Mouse (Mus musculus) intestine, embryonic 15.5 days (tissue): ENCODE results near the gene Rps6kb2. TPM values are rescaled to one million over a fixed set of nuclear protein-coding genes. Genes with fewer than 3 reads are reported as not detected.
"Not testable (repeated sequence)": the region's sequence is repeated elsewhere in the genome, so short reads cannot be mapped to it uniquely, and the experiment has no call there.

Source experiments
- ATAC-seq: fragments of 200-750 bp; cut with Nextera tagmentation; 2 replicates; pipeline ENCODE4 v1.8.0; 2017; ENCODE audit warnings: moderate TSS enrichment, moderate library complexity
- H3K27ac ChIP-seq: fragments of 300-500 bp; sonication (generic); 2 replicates; pipeline ENCODE4 v1.5.1; 2015; ENCODE audit warnings: mild to moderate bottlenecking, inconsistent platforms
- H3K27me3 ChIP-seq: fragments of 300-500 bp; sonication (generic); replicated peaks from 2 replicates; pipeline ENCODE4 v1.6.1; 2015; ENCODE audit warnings: inconsistent platforms
- H3K36me3 ChIP-seq: fragments of 300-500 bp; sonication (generic); 2 replicates; pipeline ENCODE4 v1.6.1; 2015; ENCODE audit warnings: inconsistent platforms
- H3K4me1 ChIP-seq: fragments of 300-500 bp; sonication (generic); replicated peaks from 2 replicates; pipeline ENCODE4 v1.6.1; 2015; ENCODE audit warnings: inconsistent platforms
- H3K4me2 ChIP-seq: fragments of 300-500 bp; sonication (generic); replicated peaks from 2 replicates; pipeline ENCODE4 v1.6.1; 2015; ENCODE audit warnings: mild to moderate bottlenecking, inconsistent platforms
- H3K4me3 ChIP-seq: fragments of 300-500 bp; sonication (generic); replicated peaks from 2 replicates; pipeline ENCODE4 v1.5.1; 2015; ENCODE audit warnings: inconsistent platforms
- H3K9ac ChIP-seq: fragments of 300-500 bp; sonication (generic); 2 replicates; pipeline ENCODE4 v1.6.1; 2015; ENCODE audit warnings: inconsistent platforms
- H3K9me3 ChIP-seq: fragments of 300-500 bp; sonication (generic); 2 replicates; pipeline ENCODE4 v1.6.1; 2016; ENCODE audit warnings: inconsistent platforms
- WGBS: fragments of 180-500 bp; shearing (Covaris S2); methylation state at CpG from one replicate; pipeline ENCODE4 v1.1.7; 2015; 5-methylcytosine and 5-hydroxymethylcytosine counted together
- polyA plus RNA-seq: library from polyadenylated mRNA; unstranded; fragments of >200 nt; fragmentation: Nextera tagmentation; extraction: Ambion mirVana; gene quantifications from 2 replicates; pipeline ENCODE4 v1.2.1, GENCODE M21; 2015

Rps6kb2 gene
- polyA plus RNA-seq, 1 experiment from 2014 or later: 40.7 TPM

- WGBS: 92% methylated on average over 7 of the region's 7 CpGs
- peaks cover 20% of the 10 kb centered on the region for H3K36me3 ChIP-seq
- no peak overlapping the region for H3K9ac ChIP-seq
- no peak overlapping the region for H3K4me2 ChIP-seq
- H3K27me3 ChIP-seq: no peaks in the 10 kb centered on the region
- ATAC-seq: no peak
- H3K27ac ChIP-seq: no peak overlapping the region
- H3K4me3 ChIP-seq: no peak overlapping the region
- no peaks in the 10 kb centered on the region for H3K9me3 ChIP-seq
- H3K4me1 ChIP-seq: peaks cover 8% of the 10 kb centered on the region
These were observed 33.7 kb downstream of the Rps6kb2 start for GRCm38 (mm10) chr19:4129462-4129861.

- Histone ChIP-seq H3K4me2 (peak overlapping the region; percentile 74), H3K27me3 (no peaks in the 10 kb centered on the region), H3K9me3 (no peaks in the 10 kb centered on the region), H3K27ac (no peak overlapping the region), H3K36me3 (peaks cover 10% of the 10 kb centered on the region), H3K4me1 (peaks cover 8% of the 10 kb centered on the region), H3K9ac (peak overlapping the region; percentile 89), H3K4me3 (peak overlapping the region; percentile 81)
- WGBS: 53% methylated on average over 7 of the region's 7 CpGs
- no peak for ATAC-seq
These were observed 36.2 kb downstream of the Rps6kb2 start for GRCm38 (mm10) chr19:4126759-4127495.

GRCm38 (mm10) chr19:4125741-4126696, 37.1 kb downstream of the Rps6kb2 start, which contains the start of gene Aip:
TSS of gene Aip (minus strand) at chr19:4125858.
- peak within 1 kb of the TSS; percentile 74 for H3K4me2 ChIP-seq
- peak within 1 kb of the TSS; percentile 58 for H3K27ac ChIP-seq
- peaks cover 11% of the 10 kb centered on the region for H3K4me1 ChIP-seq
- peak within 1 kb of the TSS; percentile 89 for H3K9ac ChIP-seq
- under 1% methylated on average over 64 of the region's 64 CpGs for WGBS
- peak within 1 kb of the TSS; percentile 81 for H3K4me3 ChIP-seq
- no peaks in the 10 kb centered on the region for H3K27me3 ChIP-seq
- no peaks in the 10 kb centered on the region for H3K9me3 ChIP-seq
- peak; percentile 95 for ATAC-seq
- peaks cover 8% of the 10 kb centered on the region; the same call in 1 of the 2 replicates for H3K36me3 ChIP-seq

GRCm38 (mm10) chr19:4125268-4125667, 37.9 kb downstream of the Rps6kb2 start:
- H3K4me3 ChIP-seq: peak overlapping the region; percentile 81

GRCm38 (mm10) chr19:4124432-4124831, 38.7 kb downstream of the Rps6kb2 start:
- no peak for ATAC-seq

More at GRCm38 (mm10) chr19:4125268-4125667, 37.9 kb downstream of the Rps6kb2 start:
- not testable (repeated sequence) for H3K9me3 ChIP-seq, H3K9ac ChIP-seq, H3K27ac ChIP-seq, H3K27me3 ChIP-seq, H3K36me3 ChIP-seq
- ATAC-seq: peak; percentile 18
- Histone ChIP-seq H3K4me2 (peak overlapping the region; percentile 74), H3K4me1 (peaks cover 18% of the 10 kb centered on the region)
- 14% methylated on average over 2 of the region's 4 CpGs for WGBS

GRCm38 (mm10) chr19:4122411-4123370, 40.5 kb downstream of the Rps6kb2 start:
- ATAC-seq: no peak
- Histone ChIP-seq H3K36me3 (peaks cover 3% of the 10 kb centered on the region; the same call in 1 of the 2 replicates), H3K4me2 (no peak overlapping the region), H3K27me3 (no peaks in the 10 kb centered on the region), H3K9ac (no peak overlapping the region), H3K4me3 (no peak overlapping the region), H3K4me1 (peaks cover 21% of the 10 kb centered on the region), H3K27ac (no peak overlapping the region), H3K9me3 (no peaks in the 10 kb centered on the region)
- WGBS: 81% methylated on average over 7 of the region's 7 CpGs

More at GRCm38 (mm10) chr19:4124432-4124831, 38.7 kb downstream of the Rps6kb2 start:
- H3K4me2 ChIP-seq: no peak overlapping the region
- no peak overlapping the region for H3K27ac ChIP-seq
- no peak overlapping the region for H3K4me3 ChIP-seq
- no peaks in the 10 kb centered on the region for H3K27me3 ChIP-seq
- no peaks in the 10 kb centered on the region for H3K9me3 ChIP-seq
- H3K36me3 ChIP-seq: peaks cover 3% of the 10 kb centered on the region; the same call in 1 of the 2 replicates
- WGBS: 70% methylated on average over 4 of the region's 4 CpGs
- no peak overlapping the region for H3K9ac ChIP-seq
- peaks cover 21% of the 10 kb centered on the region for H3K4me1 ChIP-seq

- H3K4me3 ChIP-seq: 0 out of 2 replicates have a peak overlapping the region, but pooled peaks have one; percentile 50
- H3K4me2 ChIP-seq: peak overlapping the region; percentile 60; the same call in 1 of the 2 replicates
- H3K9me3 ChIP-seq: not testable (repeated sequence)
These were observed 41.3 kb downstream of the Rps6kb2 start for GRCm38 (mm10) chr19:4121896-4122295.

GRCm38 (mm10) chr19:4121097-4121805, 41.9 kb downstream of the Rps6kb2 start:
- ATAC-seq: peak; percentile 79
- 3% methylated on average over 38 of the region's 38 CpGs for WGBS
- Histone ChIP-seq H3K27me3 (no peaks in the 10 kb centered on the region), H3K4me2 (peak overlapping the region; percentile 60), H3K4me3 (peak overlapping the region; percentile 50), H3K9ac (peak overlapping the region; percentile 55), H3K36me3 (peaks cover 6% of the 10 kb centered on the region; the same call in 1 of the 2 replicates), H3K27ac (peak overlapping the region; percentile 70), H3K4me1 (peaks cover 13% of the 10 kb centered on the region), H3K9me3 (no peaks in the 10 kb centered on the region)

More at GRCm38 (mm10) chr19:4121896-4122295, 41.3 kb downstream of the Rps6kb2 start:
- H3K36me3 ChIP-seq, H3K9ac ChIP-seq, H3K27ac ChIP-seq, ATAC-seq, H3K27me3 ChIP-seq: not testable (repeated sequence)
- H3K4me1 ChIP-seq: peaks cover 18% of the 10 kb centered on the region
- 53% methylated on average over 6 of the region's 6 CpGs for WGBS

GRCm38 (mm10) chr19:4120496-4120895, 42.7 kb downstream of the Rps6kb2 start:
- Histone ChIP-seq H3K4me2 (peak overlapping the region; percentile 60), H3K27ac (no peak overlapping the region), H3K9me3 (no peaks in the 10 kb centered on the region), H3K4me1 (peaks cover 13% of the 10 kb centered on the region), H3K4me3 (no peak overlapping the region; the same call in 1 of the 2 replicates), H3K27me3 (no peaks in the 10 kb centered on the region), H3K36me3 (peaks cover 11% of the 10 kb centered on the region; the same call in 1 of the 2 replicates), H3K9ac (no peak overlapping the region)
- WGBS: 96% methylated on average over 2 of the region's 2 CpGs
- ATAC-seq: no peak

- Histone ChIP-seq H3K9ac (no peak overlapping the region), H3K27me3 (no peaks in the 10 kb centered on the region), H3K9me3 (no peaks in the 10 kb centered on the region), H3K4me3 (no peak overlapping the region), H3K4me1 (peaks cover 16% of the 10 kb centered on the region), H3K36me3 (peaks cover 16% of the 10 kb centered on the region; the same call in 1 of the 2 replicates), H3K27ac (no peak overlapping the region), H3K4me2 (peak overlapping the region; percentile 60)
- no peak for ATAC-seq
- WGBS: 77% methylated on average over 6 of the region's 6 CpGs
These were observed 43.3 kb downstream of the Rps6kb2 start for GRCm38 (mm10) chr19:4119716-4120487.
